Mouse (Mus musculus): ENCODE results near the gene Hspe1. TPM values are rescaled to one million over a fixed set of nuclear protein-coding genes. Genes with fewer than 3 reads are reported as not detected.
"Not testable (repeated sequence)": the region's sequence is repeated elsewhere in the genome, so short reads cannot be mapped to it uniquely, and the experiment has no call there.

The Hspe1 gene
- polyA plus RNA-seq, 1 experiment from 2014 or later = 306 TPM

DNA sequence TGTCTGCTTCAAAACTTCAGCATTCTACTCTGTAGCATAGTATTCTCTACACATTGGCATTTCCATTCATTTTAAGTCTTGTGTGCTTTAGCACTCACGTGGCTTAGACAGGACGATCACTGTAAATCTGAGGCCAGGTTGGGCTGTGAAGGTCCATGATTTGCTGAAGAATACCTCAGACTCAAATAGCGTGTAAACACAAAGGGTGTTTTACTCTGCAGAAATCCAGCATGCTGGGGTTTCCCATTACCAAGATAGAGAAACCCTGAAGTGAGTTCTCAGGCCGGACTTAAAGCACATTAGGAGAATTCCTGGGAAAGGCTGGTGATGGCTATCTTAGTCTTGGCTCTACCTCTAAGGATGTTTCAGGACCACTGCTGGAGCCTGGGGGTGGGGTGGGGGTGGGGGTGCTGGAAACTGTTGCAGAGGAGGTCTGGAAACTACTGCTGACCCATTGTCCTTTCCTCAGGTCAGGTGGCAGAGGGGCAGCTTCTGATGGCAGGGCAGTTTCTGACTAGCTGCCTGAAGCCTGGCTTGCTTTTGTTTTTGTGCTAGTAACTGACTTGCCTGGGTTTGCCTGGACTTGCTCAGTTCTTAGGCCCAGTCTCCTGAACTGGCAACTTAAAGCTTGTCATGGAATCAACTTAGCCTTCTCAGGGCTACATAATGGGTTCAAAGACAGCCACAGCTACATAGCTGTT lies 21.3 kb downstream of the Hspe1 start:
- Histone ChIP-seq H3K36me3 (no peaks in the 10 kb centered on the region), H3K4me1 (no peaks in the 10 kb centered on the region), H3K9me3 (0 out of 2 replicates have a peak, but pooled peaks cover 3% of the 10 kb centered on the region), H3K9ac (no peak overlapping the region), H3K27me3 (replicated peaks) (no peaks in the 10 kb centered on the region), H3K4me2 (no peak overlapping the region), H3K4me3 (no peak overlapping the region), H3K27ac (replicated peaks) (no peak overlapping the region)
- no peak for ATAC-seq (ENCODE audit: extremely low read depth, insufficient number of reproducible peaks, low FRiP score, low TSS enrichment)
- WGBS = 73% methylated on average over 4 of the region's 4 CpGs

DNA sequence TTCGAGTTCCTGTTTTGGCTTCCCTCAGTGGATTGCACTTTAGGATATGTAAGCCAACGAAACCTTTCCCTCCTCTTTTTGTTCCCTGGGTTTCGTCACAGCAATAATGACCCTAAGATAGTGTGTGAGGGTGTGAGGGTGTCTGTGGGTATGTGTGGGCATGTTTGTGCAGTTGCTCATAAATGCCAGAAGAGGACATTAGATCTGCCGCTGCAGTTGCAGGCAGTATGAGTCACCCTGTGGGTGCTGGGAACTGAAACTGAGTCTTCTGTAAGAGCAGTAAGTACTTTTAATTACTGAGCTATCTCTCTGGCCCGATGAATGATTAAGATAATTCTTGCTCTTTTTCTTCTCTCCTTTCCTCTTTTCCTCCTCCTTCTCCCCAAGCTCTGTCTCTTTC lies 35.1 kb downstream of the Hspe1 start:
- peaks cover 3% of the 10 kb centered on the region for H3K9me3 ChIP-seq
- H3K4me3 ChIP-seq = no peak overlapping the region
- no peak for ATAC-seq (ENCODE audit: extremely low read depth, insufficient number of reproducible peaks, low FRiP score, low TSS enrichment)
- WGBS = 76% methylated on average over 5 of the region's 5 CpGs
- no peaks in the 10 kb centered on the region for H3K4me1 ChIP-seq
- H3K36me3 ChIP-seq = no peaks in the 10 kb centered on the region
- H3K4me2 ChIP-seq = no peak overlapping the region
- H3K27me3 ChIP-seq (replicated peaks) = no peaks in the 10 kb centered on the region
- H3K9ac ChIP-seq = no peak overlapping the region
- H3K27ac ChIP-seq (replicated peaks) = no peak overlapping the region

DNA sequence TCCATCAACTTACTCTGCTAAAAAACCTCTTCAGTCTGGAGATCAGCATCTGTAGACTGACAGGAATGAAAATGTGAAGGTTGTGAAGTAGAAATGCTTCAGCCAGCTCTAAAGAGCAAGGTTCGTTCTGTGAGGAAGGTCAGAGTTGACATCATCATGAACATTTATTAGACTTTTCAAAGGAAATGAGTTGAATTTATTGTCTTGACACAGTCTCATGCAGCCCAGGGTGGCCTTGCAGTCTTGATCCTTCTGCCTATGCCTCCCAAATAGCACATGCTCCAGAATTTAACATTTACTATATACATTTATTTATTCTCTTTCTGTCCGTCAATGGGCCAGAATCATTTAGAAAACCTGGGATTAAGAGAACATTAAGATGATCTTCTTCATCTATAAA lies 35.6 kb downstream of the Hspe1 start:
- no peaks in the 10 kb centered on the region for H3K4me1 ChIP-seq
- 80% methylated on average over 2 of the region's 2 CpGs for WGBS
- ATAC-seq (ENCODE audit: extremely low read depth, insufficient number of reproducible peaks, low FRiP score, low TSS enrichment) = no peak
- no peak overlapping the region for H3K4me2 ChIP-seq
- H3K4me3 ChIP-seq = no peak overlapping the region
- H3K9ac ChIP-seq = no peak overlapping the region
- H3K9me3 ChIP-seq = peaks cover 3% of the 10 kb centered on the region
- no peak overlapping the region for H3K27ac ChIP-seq (replicated peaks)
- H3K27me3 ChIP-seq (replicated peaks) = no peaks in the 10 kb centered on the region
- no peaks in the 10 kb centered on the region for H3K36me3 ChIP-seq

GRCm38 (mm10) chr1:55124136-55124535 lies 36.2 kb downstream of the Hspe1 start:
- H3K27me3 ChIP-seq (replicated peaks); H3K4me2 ChIP-seq; H3K36me3 ChIP-seq; H3K9ac ChIP-seq; H3K4me1 ChIP-seq; ATAC-seq (ENCODE audit: extremely low read depth, insufficient number of reproducible peaks, low FRiP score, low TSS enrichment); H3K4me3 ChIP-seq; H3K9me3 ChIP-seq; H3K27ac ChIP-seq (replicated peaks): not testable (repeated sequence)
- WGBS = 95% methylated on average over 2 of the region's 2 CpGs

DNA sequence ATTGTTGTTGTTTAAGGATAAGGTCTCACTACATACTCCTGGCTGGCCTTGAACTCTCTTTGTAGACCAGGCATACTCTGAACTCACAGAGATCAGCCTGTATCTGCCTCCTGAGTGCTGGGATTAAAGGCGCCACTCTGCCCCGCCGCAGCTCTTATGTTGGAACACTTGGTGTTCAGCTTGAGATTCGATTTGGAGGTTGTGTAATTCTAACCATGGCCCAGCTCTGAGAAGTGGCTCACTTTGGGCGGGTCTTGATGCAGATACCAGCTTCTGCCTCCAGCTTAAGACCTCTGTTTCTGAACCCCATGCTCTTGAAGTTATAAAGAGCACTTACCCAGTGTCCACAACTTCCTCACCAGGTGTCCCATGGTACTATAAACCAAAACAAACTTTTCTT lies 41.8 kb downstream of the Hspe1 start:
- ATAC-seq (ENCODE audit: extremely low read depth, insufficient number of reproducible peaks, low FRiP score, low TSS enrichment) = no peak

DNA sequence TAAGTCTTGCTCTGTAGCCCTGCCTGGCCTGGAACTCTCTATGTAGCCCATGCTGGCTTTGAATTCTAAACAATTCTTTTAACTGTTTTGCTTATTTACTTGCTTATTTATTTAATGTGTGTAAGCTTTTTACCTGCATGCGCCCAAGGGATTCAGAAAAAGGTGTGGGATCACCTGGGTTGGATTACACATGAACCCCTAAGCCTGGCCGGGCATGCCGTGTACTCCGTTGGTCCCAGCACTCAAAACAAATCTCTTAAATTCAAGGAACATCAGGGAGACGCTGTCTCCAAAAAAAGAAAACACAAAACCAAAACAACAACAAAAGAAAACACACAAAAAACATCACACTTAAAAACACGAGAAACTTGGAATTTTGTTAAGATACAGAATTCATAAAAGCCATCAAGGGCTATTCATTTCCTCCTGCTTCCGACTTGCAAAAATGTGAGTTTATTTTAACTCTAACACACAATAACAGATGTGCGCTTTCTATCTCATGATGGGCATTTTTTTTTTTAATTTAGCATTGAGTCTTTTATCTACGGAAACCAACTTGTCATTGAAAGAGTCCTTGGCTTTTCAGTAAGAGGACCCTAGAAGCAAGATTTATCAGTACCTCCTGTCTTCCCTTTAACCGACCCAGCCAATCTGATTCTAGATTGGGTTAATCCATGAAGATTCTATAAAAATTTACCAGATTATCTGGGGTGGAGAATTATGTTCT lies 42.4 kb downstream of the Hspe1 start:
- H3K36me3 ChIP-seq = no peaks in the 10 kb centered on the region
- no peaks in the 10 kb centered on the region for H3K27me3 ChIP-seq (replicated peaks)
- H3K4me2 ChIP-seq = peak overlapping the region; percentile 84
- 65% methylated on average over 10 of the region's 10 CpGs for WGBS
- H3K9me3 ChIP-seq = no peaks in the 10 kb centered on the region
- H3K4me1 ChIP-seq = peaks cover 24% of the 10 kb centered on the region
- no peak for ATAC-seq (ENCODE audit: extremely low read depth, insufficient number of reproducible peaks, low FRiP score, low TSS enrichment)
- peak overlapping the region; percentile 80 for H3K4me3 ChIP-seq
- H3K9ac ChIP-seq = peak overlapping the region; percentile 98
- peak overlapping the region; percentile 98 for H3K27ac ChIP-seq (replicated peaks)

More for the DNA sequence above, 41.8 kb downstream of the Hspe1 start:
- Histone ChIP-seq H3K4me3 (no peak overlapping the region), H3K27me3 (replicated peaks) (no peaks in the 10 kb centered on the region), H3K4me1 (peaks cover 24% of the 10 kb centered on the region), H3K36me3 (no peaks in the 10 kb centered on the region), H3K9ac (no peak overlapping the region), H3K9me3 (no peaks in the 10 kb centered on the region), H3K4me2 (no peak overlapping the region), H3K27ac (replicated peaks) (no peak overlapping the region)
- 86% methylated on average over 5 of the region's 5 CpGs for WGBS

- peak within 1 kb of the TSS; percentile 80 for H3K4me3 ChIP-seq
- peak within 1 kb of the TSS; percentile 98 for H3K27ac ChIP-seq (replicated peaks)
- no peaks in the 10 kb centered on the region for H3K9me3 ChIP-seq
- H3K9ac ChIP-seq = peak within 1 kb of the TSS; percentile 98
- H3K4me1 ChIP-seq = peaks cover 24% of the 10 kb centered on the region
- 1% methylated on average over 38 of the region's 42 CpGs for WGBS
- peaks cover 5% of the 10 kb centered on the region for H3K36me3 ChIP-seq
- peak; percentile 92 for ATAC-seq (ENCODE audit: extremely low read depth, insufficient number of reproducible peaks, low FRiP score, low TSS enrichment)
- no peaks in the 10 kb centered on the region for H3K27me3 ChIP-seq (replicated peaks)
- H3K4me2 ChIP-seq = peak within 1 kb of the TSS; percentile 84
Measured at GRCm38 (mm10) chr1:55130943-55131401, 43.0 kb downstream of the Hspe1 start, which contains the start of gene Mob4. Mob4 (plus strand) TSS chr1:55131231.

GRCm38 (mm10) chr1:55131424-55132014 lies 43.6 kb downstream of the Hspe1 start:
- peak overlapping the region; percentile 84 for H3K4me2 ChIP-seq
- H3K36me3 ChIP-seq = peaks cover 6% of the 10 kb centered on the region
- peak overlapping the region; percentile 80 for H3K4me3 ChIP-seq
- H3K27me3 ChIP-seq (replicated peaks) = no peaks in the 10 kb centered on the region
- ATAC-seq (ENCODE audit: extremely low read depth, insufficient number of reproducible peaks, low FRiP score, low TSS enrichment) = peak; percentile 76
- WGBS = under 1% methylated on average over 47 of the region's 47 CpGs
- peak overlapping the region; percentile 98 for H3K9ac ChIP-seq
- peaks cover 24% of the 10 kb centered on the region for H3K4me1 ChIP-seq
- no peaks in the 10 kb centered on the region for H3K9me3 ChIP-seq
- peak overlapping the region; percentile 98 for H3K27ac ChIP-seq (replicated peaks)

GRCm38 (mm10) chr1:55132308-55132707 lies 44.4 kb downstream of the Hspe1 start:
- Histone ChIP-seq H3K4me1 (peaks cover 24% of the 10 kb centered on the region), H3K27me3 (replicated peaks) (no peaks in the 10 kb centered on the region), H3K9ac (peak overlapping the region; percentile 98), H3K27ac (replicated peaks) (peak overlapping the region; percentile 98), H3K36me3 (peaks cover 10% of the 10 kb centered on the region), H3K9me3 (no peaks in the 10 kb centered on the region), H3K4me2 (peak overlapping the region; percentile 84), H3K4me3 (peak overlapping the region; percentile 80)
- no peak for ATAC-seq (ENCODE audit: extremely low read depth, insufficient number of reproducible peaks, low FRiP score, low TSS enrichment)
- 48% methylated on average over 4 of the region's 4 CpGs for WGBS

GRCm38 (mm10) chr1:55133173-55133572 lies 45.2 kb downstream of the Hspe1 start:
- no peak for ATAC-seq (ENCODE audit: extremely low read depth, insufficient number of reproducible peaks, low FRiP score, low TSS enrichment)
- no peak overlapping the region for H3K4me3 ChIP-seq
- no peaks in the 10 kb centered on the region for H3K9me3 ChIP-seq
- H3K4me2 ChIP-seq = peak overlapping the region; percentile 35
- no peak overlapping the region for H3K27ac ChIP-seq (replicated peaks)
- H3K9ac ChIP-seq = 0 out of 2 replicates have a peak overlapping the region, but pooled peaks have one; percentile 59
- peaks cover 17% of the 10 kb centered on the region for H3K36me3 ChIP-seq
- H3K27me3 ChIP-seq (replicated peaks) = no peaks in the 10 kb centered on the region
- peaks cover 24% of the 10 kb centered on the region for H3K4me1 ChIP-seq
- WGBS = 73% methylated on average over 2 of the region's 2 CpGs

GRCm38 (mm10) chr1:55134301-55134700 lies 46.4 kb downstream of the Hspe1 start:
- Histone ChIP-seq H3K27ac (replicated peaks) (no peak overlapping the region), H3K4me2 (no peak overlapping the region), H3K36me3 (peaks cover 22% of the 10 kb centered on the region), H3K9me3 (no peaks in the 10 kb centered on the region), H3K9ac (no peak overlapping the region), H3K4me3 (no peak overlapping the region), H3K27me3 (replicated peaks) (no peaks in the 10 kb centered on the region), H3K4me1 (peaks cover 24% of the 10 kb centered on the region)
- ATAC-seq (ENCODE audit: extremely low read depth, insufficient number of reproducible peaks, low FRiP score, low TSS enrichment) = no peak
- WGBS = 89% methylated on average over 3 of the region's 3 CpGs

All from heart, embryonic 13.5 days (tissue).